Mouse (Mus musculus) hindbrain, embryonic 10.5 days (tissue): ENCODE results near the gene Ostf1. TPM values are rescaled to one million over a fixed set of nuclear protein-coding genes. Genes with fewer than 3 reads are reported as not detected.
A peak's percentile ranks its signal among the peaks of the same experiment; 100 is the strongest.
"Not testable (repeated sequence)": the region's sequence is repeated elsewhere in the genome, so short reads cannot be mapped to it uniquely, and the experiment has no call there.

Source experiments
- DNase-seq: peaks from one replicate; pipeline ENCODE4 v3.0.0-alpha.2; 2017; ENCODE audit warnings: low spot score
- H3K27ac ChIP-seq: fragments of 300-500 bp; sonication (generic); 2 replicates; pipeline ENCODE4 v1.5.1; 2016; ENCODE audit warnings: mild to moderate bottlenecking, moderate library complexity
- H3K27me3 ChIP-seq: fragments of 300-500 bp; sonication (generic); 2 replicates; pipeline ENCODE4 v1.6.1; 2016; ENCODE audit warnings: mild to moderate bottlenecking; ENCODE audit not compliant: poor library complexity, insufficient read depth, severe bottlenecking
- H3K36me3 ChIP-seq: fragments of 300-500 bp; sonication (generic); 2 replicates; pipeline ENCODE4 v1.6.1; 2016; ENCODE audit warnings: mild to moderate bottlenecking, moderate library complexity
- H3K4me1 ChIP-seq: fragments of 300-500 bp; sonication (generic); replicated peaks from 2 replicates; pipeline ENCODE4 v1.6.1; 2016; ENCODE audit warnings: mild to moderate bottlenecking
- H3K4me3 ChIP-seq: fragments of 300-500 bp; sonication (generic); 2 replicates; pipeline ENCODE4 v1.5.1; 2016; ENCODE audit warnings: mild to moderate bottlenecking, moderate library complexity
- H3K9me3 ChIP-seq: fragments of 300-500 bp; sonication (generic); 2 replicates; pipeline ENCODE4 v1.6.1; 2016; ENCODE audit warnings: mild to moderate bottlenecking, moderate library complexity
- WGBS: fragments of 180-500 bp; shearing (Covaris S2); methylation state at CpG from one replicate; pipeline ENCODE4 v1.1.7; 2016; 5-methylcytosine and 5-hydroxymethylcytosine counted together
- polyA plus RNA-seq: library from polyadenylated mRNA; unstranded; fragments of >200 nt; fragmentation: Nextera tagmentation; extraction: Ambion mirVana; gene quantifications from 2 replicates; pipeline ENCODE4 v1.2.1, GENCODE M21; 2016

Gene Ostf1
- polyA plus RNA-seq, 1 experiment from 2014 or later = 52.1 TPM

DNA sequence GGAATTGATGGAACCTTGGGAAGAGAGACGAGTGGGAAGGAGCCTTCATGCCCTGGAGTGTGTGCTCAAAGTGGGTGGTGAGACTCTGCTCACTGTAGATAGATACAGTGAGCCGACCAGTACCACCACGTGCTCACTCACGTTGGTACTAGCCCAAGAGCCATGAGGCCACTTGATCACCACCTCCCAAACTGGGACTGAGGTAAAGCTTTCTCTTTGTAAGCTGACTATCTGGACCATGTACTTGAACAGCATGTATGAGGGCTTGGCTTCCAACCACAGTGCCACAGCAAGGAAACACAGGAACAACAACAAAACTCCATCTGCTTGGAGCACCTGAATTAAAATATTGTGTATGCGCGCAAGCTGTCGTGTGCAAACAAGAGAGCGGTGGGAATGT lies 42.3 kb downstream of the Ostf1 start:
- DNase-seq = no peak
- H3K4me1 ChIP-seq = peaks cover 27% of the 10 kb centered on the region; the same call in 1 of the 2 replicates
- 93% methylated on average over 8 of the region's 8 CpGs for WGBS
- H3K27ac ChIP-seq = no peak overlapping the region
- no peaks in the 10 kb centered on the region for H3K9me3 ChIP-seq
- H3K27me3 ChIP-seq = no peaks in the 10 kb centered on the region
- H3K36me3 ChIP-seq = no peaks in the 10 kb centered on the region
- no peak overlapping the region for H3K4me3 ChIP-seq

DNA sequence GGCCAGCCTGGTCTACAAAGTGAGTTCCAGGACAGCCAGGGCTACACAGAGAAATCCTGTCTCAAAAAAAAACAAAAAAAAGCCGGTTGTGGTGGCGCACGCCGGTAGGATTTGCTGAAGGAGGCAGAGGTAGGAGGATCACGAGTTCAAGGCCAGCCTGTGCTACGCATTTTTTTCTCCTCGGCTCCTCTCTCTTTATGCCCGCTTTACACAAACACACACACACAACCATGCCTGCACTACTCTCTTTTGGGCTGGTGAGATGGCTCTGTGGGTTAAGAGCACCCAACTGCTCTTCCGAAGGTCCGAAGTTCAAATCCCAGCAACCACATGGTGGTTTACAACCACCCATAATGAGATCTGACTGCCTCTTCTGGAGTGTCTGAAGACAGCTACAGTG lies 42.8 kb downstream of the Ostf1 start:
- H3K4me1 ChIP-seq = peaks cover 27% of the 10 kb centered on the region; the same call in 1 of the 2 replicates

GRCm38 (mm10) chr19:18588243-18588642 lies 43.4 kb downstream of the Ostf1 start:
- H3K4me1 ChIP-seq = peaks cover 27% of the 10 kb centered on the region; the same call in 1 of the 2 replicates
- no peaks in the 10 kb centered on the region for H3K36me3 ChIP-seq
- H3K27me3 ChIP-seq = no peaks in the 10 kb centered on the region
- no peaks in the 10 kb centered on the region for H3K9me3 ChIP-seq
- no peak for DNase-seq
- H3K27ac ChIP-seq = no peak overlapping the region
- 85% methylated on average over 1 of the region's 1 CpGs for WGBS
- H3K4me3 ChIP-seq = no peak overlapping the region

More for the DNA sequence above, 42.8 kb downstream of the Ostf1 start:
- not testable (repeated sequence) for H3K4me3 ChIP-seq, H3K9me3 ChIP-seq, H3K36me3 ChIP-seq, H3K27me3 ChIP-seq, DNase-seq, H3K27ac ChIP-seq
- WGBS = 97% methylated on average over 10 of the region's 10 CpGs

- Histone ChIP-seq H3K4me3 (no peak overlapping the region), H3K9me3 (no peaks in the 10 kb centered on the region), H3K27me3 (no peaks in the 10 kb centered on the region), H3K27ac (no peak overlapping the region), H3K36me3 (no peaks in the 10 kb centered on the region), H3K4me1 (peaks cover 22% of the 10 kb centered on the region; the same call in 1 of the 2 replicates)
- no peak for DNase-seq
- 90% methylated on average over 9 of the region's 9 CpGs for WGBS
These were observed 44.5 kb downstream of the Ostf1 start for GRCm38 (mm10) chr19:18587118-18587517.

DNA sequence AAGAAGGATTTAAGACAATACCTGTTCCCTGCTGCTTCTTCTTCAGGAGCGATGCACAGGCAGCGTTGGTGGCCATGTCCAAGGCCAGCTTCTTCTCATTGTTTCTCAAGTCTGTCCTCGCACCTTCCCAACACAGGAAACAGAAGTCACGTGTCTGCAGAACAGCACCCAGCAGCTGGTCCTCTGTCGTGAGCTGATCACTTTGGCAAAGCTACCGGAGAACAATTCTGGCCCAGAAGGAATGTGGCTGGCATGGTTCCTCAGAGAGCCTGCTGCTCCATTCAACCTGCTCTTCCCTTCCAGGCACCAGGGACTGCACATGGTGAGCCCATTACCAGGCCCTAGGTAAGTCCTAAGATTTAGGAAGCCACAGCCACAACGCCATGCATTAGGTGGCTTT lies 47.0 kb downstream of the Ostf1 start:
- no peak for DNase-seq
- WGBS = 92% methylated on average over 7 of the region's 7 CpGs
- no peak overlapping the region for H3K4me3 ChIP-seq
- H3K27ac ChIP-seq = no peak overlapping the region
- no peaks in the 10 kb centered on the region for H3K36me3 ChIP-seq
- H3K9me3 ChIP-seq = no peaks in the 10 kb centered on the region
- no peaks in the 10 kb centered on the region for H3K27me3 ChIP-seq
- H3K4me1 ChIP-seq = 0 out of 2 replicates have a peak, but pooled peaks cover 3% of the 10 kb centered on the region

GRCm38 (mm10) chr19:18583706-18584105 lies 47.9 kb downstream of the Ostf1 start:
- Histone ChIP-seq H3K4me3 (no peak overlapping the region), H3K27ac (no peak overlapping the region), H3K4me1 (peaks cover 6% of the 10 kb centered on the region; the same call in 1 of the 2 replicates), H3K27me3 (no peaks in the 10 kb centered on the region), H3K36me3 (no peaks in the 10 kb centered on the region), H3K9me3 (no peaks in the 10 kb centered on the region)
- no peak for DNase-seq
- 95% methylated on average over 4 of the region's 4 CpGs for WGBS

GRCm38 (mm10) chr19:18582887-18583286 lies 48.7 kb downstream of the Ostf1 start:
- Histone ChIP-seq H3K9me3 (no peaks in the 10 kb centered on the region), H3K4me3 (no peak overlapping the region), H3K36me3 (no peaks in the 10 kb centered on the region), H3K27me3 (no peaks in the 10 kb centered on the region), H3K4me1 (peaks cover 14% of the 10 kb centered on the region), H3K27ac (no peak overlapping the region)
- DNase-seq = no peak
- WGBS = 88% methylated on average over 6 of the region's 6 CpGs

DNA sequence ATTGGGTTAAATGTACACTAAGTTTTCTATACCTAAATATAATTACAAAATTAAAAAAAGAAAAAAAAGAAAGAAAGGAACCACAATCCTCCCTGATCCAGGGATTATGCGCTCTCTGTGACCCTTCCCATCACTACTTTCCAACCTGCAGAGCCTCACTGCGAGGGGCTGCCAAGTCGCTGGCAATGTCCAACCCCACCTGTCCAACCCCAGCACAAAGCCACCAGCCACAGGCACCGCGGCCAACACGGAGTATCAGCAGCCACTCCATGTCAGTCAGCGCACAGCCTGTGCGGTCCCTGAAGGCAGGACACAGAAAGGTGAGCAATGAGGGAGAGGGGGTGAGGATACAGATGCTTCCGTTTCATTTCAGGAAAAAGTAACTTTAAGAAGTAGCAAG lies 49.4 kb downstream of the Ostf1 start:
- Histone ChIP-seq H3K9me3 (no peaks in the 10 kb centered on the region), H3K4me3 (no peak overlapping the region), H3K4me1 (peaks cover 15% of the 10 kb centered on the region), H3K27ac (no peak overlapping the region), H3K36me3 (no peaks in the 10 kb centered on the region), H3K27me3 (no peaks in the 10 kb centered on the region)
- no peak for DNase-seq
- 93% methylated on average over 9 of the region's 9 CpGs for WGBS

DNA sequence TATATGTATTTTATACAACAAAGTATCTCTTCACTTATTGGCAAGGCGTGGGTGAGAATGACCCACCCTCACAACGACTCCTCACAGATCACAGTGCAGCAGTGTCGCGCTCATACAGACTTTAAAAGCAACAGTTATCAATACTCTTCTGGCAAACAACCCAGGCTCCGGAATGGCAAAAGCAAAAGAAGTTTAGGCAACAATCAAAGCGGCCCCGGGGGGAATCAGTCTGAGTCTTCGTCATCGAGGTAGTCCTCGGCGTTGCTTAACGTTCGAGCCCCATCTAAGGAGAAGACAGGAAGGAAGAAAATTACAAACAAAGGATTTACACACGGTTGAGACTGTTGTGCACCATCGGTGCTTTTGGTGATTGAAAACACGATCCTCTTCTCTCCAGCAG lies 50.6 kb downstream of the Ostf1 start:
- Histone ChIP-seq H3K27me3 (no peaks in the 10 kb centered on the region), H3K27ac (no peak overlapping the region), H3K36me3 (no peaks in the 10 kb centered on the region), H3K4me1 (peaks cover 12% of the 10 kb centered on the region), H3K4me3 (no peak overlapping the region), H3K9me3 (no peaks in the 10 kb centered on the region)
- DNase-seq = no peak
- WGBS = 93% methylated on average over 16 of the region's 16 CpGs

DNA sequence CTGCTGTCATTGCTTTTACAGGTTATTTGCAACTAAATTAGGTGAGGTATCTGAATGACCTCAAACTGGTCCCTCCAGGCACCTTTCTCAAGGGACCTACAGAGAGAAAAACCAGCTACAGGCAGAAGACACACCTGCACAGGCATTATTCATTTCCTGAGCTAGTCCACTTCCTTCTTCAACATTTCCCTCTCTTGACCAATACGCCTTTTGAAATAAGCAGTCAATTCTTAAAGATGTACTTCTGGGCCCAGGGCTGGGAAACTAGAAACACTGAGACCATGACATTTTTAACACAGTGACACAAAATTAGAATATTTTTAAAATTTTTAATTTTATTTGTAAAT lies 52.6 kb downstream of the Ostf1 start:
- H3K27ac ChIP-seq = no peak overlapping the region
- H3K9me3 ChIP-seq = no peaks in the 10 kb centered on the region
- H3K4me1 ChIP-seq = peaks cover 12% of the 10 kb centered on the region
- H3K27me3 ChIP-seq = no peaks in the 10 kb centered on the region
- no peaks in the 10 kb centered on the region for H3K36me3 ChIP-seq
- no peak for DNase-seq
- H3K4me3 ChIP-seq = no peak overlapping the region
- 90% methylated on average over 1 of the region's 1 CpGs for WGBS

GRCm38 (mm10) chr19:18578216-18579011 lies 53.2 kb downstream of the Ostf1 start:
- H3K27me3 ChIP-seq = no peaks in the 10 kb centered on the region
- DNase-seq = no peak
- no peaks in the 10 kb centered on the region for H3K36me3 ChIP-seq
- no peak overlapping the region for H3K4me3 ChIP-seq
- WGBS = 63% methylated on average over 17 of the region's 17 CpGs
- H3K4me1 ChIP-seq = peaks cover 12% of the 10 kb centered on the region
- H3K27ac ChIP-seq = 0 out of 2 replicates have a peak overlapping the region, but pooled peaks have one; percentile 40
- H3K9me3 ChIP-seq = no peaks in the 10 kb centered on the region

DNA sequence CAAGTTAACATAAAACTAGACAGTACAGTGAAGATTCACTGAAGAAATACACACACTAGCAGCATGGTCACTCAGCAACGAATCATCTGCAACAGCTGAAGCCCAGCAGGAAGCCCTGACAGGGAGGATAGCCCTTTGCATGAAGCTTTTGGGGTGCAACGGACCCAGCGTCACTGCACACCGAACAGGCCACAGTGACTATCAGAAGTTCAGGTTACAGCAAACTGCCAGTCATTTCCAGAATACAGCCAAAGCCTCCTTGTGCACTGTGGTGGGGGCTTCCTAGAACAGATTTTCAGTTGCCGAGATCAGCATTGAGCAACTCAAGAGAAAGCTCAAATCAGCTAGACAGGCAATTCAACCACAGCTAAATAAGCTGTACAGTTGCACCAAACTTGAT lies 54.3 kb downstream of the Ostf1 start:
- peaks cover 12% of the 10 kb centered on the region for H3K4me1 ChIP-seq
- no peaks in the 10 kb centered on the region for H3K9me3 ChIP-seq
- H3K36me3 ChIP-seq = no peaks in the 10 kb centered on the region
- no peak for DNase-seq
- 71% methylated on average over 5 of the region's 5 CpGs for WGBS
- no peaks in the 10 kb centered on the region for H3K27me3 ChIP-seq
- H3K4me3 ChIP-seq = no peak overlapping the region
- no peak overlapping the region for H3K27ac ChIP-seq

DNA sequence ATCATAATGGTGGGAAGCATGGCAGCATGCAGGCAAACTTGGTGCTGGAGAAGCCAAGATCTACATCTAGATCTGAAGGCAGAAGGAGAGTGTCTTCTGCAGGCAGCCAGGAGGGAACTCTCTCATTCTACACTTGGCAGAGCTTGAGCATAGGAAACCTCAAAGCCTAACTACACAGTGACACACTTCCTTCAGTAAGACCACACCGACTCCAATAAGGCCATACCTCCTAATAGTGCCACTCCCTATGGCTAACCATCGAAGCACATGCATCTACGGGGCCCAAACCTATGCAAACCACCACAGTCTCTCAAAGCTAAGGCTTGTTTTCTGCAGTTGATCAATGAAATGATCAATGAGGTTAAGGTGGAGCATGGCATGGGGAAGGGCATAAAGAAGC lies 55.7 kb downstream of the Ostf1 start:
- no peak for DNase-seq

More for the DNA sequence above, 55.7 kb downstream of the Ostf1 start:
- Histone ChIP-seq H3K27me3 (no peaks in the 10 kb centered on the region), H3K4me1 (peaks cover 12% of the 10 kb centered on the region), H3K27ac (no peak overlapping the region), H3K4me3 (no peak overlapping the region), H3K9me3 (no peaks in the 10 kb centered on the region), H3K36me3 (no peaks in the 10 kb centered on the region)
- WGBS = 94% methylated on average over 3 of the region's 3 CpGs
